Mouse (Mus musculus): ENCODE results near the gene Met.

The Met gene

GRCm38 (mm10) chr6:17492062-17492461 is 28.5 kb downstream of the Met start:
- no peak for DNase-seq (ENCODE audit: low read depth)

DNA sequence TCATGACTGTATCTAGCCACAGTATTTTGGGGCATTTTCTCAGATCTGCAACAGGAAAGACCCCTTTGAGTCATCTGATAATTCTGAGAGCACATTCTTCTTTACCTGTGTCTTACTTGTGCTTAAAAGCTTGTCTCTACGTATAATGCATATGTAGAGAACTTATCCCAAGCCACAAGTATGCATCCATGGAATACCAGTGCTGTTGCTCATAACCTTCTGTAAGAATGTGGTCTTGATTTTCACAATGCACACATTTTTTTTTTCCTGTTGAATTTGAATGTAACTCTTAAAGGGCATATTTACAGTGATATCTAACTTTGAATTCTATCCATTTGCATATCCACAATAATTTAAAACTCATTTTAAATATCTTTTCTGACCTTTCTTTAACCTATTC is 31.8 kb downstream of the Met start:
- no peak for DNase-seq (ENCODE audit: low read depth)

DNA sequence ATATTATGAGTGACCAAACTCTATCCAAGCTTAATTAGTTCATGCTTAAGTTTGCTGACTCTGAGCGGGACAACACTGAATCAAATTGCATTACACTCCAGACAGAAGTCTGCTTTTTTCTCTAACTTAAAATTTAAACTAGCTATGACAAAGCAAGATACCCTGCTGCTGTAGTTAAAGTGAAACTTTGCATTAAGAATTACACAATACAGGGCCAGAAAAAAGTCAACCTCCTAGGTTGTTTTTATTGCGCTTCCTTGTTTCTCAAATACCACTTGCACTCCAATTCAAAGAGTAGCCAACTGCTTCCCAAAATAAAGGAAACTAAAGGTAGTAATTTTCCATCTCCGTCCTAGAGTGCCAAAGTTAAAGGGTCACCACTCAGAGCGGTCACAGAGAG is 33.8 kb downstream of the Met start:
- DNase-seq (ENCODE audit: low read depth) = no peak

- no peak for DNase-seq (ENCODE audit: low read depth)
Observed at GRCm38 (mm10) chr6:17498801-17499200, 35.2 kb downstream of the Met start.

- no peak for DNase-seq (ENCODE audit: low read depth)
Observed at GRCm38 (mm10) chr6:17501440-17501839, 37.8 kb downstream of the Met start.

DNA sequence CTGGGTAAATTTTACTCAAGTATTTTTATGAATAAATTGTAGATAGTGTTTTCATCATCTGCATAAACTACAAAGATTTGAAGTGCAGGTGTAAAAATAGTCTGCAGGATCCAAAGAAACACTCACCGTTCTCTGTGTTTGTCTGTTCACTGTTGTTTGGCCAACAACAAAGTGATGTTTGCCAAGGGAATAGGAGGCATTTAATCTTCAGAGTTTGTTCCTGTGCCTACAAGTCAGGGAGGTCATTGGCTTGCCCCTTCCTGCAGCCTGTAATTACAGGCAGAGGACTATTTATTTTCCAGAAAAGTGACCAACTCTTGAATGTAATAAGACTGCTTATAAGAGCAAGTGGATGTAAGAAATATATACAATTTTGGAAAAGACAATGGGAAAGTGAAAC is 38.7 kb downstream of the Met start:
- DNase-seq (ENCODE audit: low read depth) = no peak

GRCm38 (mm10) chr6:17503724-17504123 is 40.1 kb downstream of the Met start:
- DNase-seq (ENCODE audit: low read depth) = no peak

GRCm38 (mm10) chr6:17505530-17505929 is 41.9 kb downstream of the Met start:
- no peak for DNase-seq (ENCODE audit: low read depth)

DNA sequence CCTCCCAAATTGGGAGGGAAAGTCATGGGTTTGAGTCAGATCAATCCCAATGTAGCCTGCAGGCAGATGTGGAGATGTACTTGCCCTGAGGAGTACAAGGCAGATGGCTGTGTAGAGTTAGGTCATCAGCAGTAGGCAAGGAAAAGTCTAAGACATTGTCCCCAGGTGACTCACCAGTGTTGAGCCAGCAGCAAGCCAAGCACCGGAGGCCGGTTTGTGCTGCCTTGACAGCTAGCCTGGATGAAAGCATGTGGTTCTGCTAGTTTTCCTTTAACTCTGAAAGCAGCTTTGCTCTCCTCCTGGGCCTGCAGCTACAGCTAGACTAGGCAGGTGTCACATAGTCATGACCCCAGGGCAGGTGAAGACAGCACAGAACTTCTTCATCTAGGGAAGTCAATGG is 43.2 kb downstream of the Met start:
- DNase-seq (ENCODE audit: low read depth) = no peak

GRCm38 (mm10) chr6:17508184-17508583 is 44.6 kb downstream of the Met start:
- no peak for DNase-seq (ENCODE audit: low read depth)

DNA sequence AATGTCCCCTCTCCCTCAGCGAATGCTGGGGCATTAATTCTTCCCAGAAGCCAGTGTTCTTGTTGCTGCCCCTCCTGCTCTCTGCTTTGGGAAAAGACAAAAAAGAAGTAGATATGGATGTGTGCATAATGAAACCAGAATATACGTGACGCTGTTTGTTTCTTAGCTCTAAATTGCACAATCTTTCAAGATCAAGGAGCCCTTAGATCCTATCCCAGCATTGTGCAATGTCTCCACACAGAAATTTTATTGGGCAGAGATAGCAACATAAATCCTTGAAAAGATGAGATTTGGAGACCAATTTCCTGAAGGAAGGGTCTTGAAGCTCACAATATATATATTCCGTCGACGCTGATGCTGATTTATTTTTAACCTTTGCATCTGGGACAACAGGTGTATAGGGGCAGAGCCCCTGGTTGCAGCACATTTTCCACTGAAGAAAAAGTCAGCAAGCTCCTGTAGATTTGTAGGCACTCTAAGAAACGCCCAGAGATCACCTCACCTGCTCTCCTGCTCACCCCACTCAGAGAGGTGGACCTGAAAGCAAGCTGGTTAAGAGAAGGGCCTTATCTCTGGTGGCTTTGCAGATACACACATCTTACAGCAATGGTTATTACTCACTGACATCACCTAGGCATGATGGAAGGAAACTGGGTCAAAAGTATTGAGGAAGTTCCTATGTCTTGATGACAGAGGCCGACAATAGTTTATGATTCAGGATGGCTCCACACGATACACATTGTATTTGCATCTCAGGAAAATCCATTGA is 45.2 kb downstream of the Met start:
- no peak for DNase-seq (ENCODE audit: low read depth)

DNA sequence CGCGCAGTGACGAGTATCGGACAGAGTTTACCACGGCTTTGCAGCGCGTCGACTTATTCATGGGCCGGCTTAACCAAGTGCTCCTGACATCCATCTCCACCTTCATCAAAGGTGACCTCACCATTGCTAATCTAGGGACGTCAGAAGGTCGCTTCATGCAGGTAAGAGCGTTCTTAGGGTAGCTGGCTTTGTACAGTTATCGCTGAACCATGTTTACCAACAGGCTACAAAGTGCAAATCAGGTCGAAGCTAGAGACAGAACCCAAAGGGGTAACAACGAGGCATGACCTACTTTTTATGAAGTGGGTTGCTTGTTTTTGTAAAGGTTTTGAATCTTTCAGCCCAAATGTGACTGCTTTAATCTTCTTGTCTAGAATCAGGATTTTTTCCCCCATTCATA is 49.8 kb downstream of the Met start:
- DNase-seq (ENCODE audit: low read depth) = no peak

GRCm38 (mm10) chr6:17515775-17516460 is 52.3 kb downstream of the Met start:
- no peak for DNase-seq (ENCODE audit: low read depth)

DNA sequence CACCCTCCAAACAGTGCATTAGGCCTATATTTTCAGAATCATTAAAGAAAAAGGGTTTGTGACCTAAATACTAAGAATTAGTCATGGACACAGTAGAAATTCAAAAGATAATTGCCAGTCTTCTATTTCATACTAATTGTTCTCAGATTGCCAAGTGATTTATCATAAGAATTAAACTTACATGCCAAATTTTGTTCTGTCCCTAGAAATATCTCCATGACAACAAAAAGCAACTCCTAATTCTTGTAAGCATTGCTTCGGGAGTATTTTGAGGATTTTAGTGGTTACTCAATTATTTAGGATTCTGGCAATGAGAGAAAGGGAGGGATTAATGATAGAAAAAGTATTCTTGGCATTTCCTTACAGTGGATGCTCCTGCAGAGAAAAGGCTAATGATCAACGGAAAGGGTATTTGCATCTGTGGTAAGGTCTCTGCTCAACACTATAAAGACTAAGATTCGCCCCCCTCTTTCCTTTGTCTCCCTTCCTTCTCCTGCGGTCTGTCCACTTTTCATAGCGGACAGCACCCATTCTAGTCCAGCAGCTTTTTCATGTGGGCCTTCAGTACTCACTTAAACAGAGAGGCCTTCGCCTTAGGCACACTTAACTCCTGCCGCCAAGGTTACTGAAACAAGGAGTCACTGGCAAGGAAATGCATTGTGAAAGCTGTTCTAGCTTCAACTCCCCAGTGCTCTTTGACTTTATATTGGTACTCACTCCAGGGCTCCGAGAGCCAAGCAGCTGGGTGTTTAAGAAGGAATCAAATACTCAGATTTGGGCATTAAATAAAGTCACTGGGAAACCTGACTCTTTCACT is 58.5 kb downstream of the Met start:
- DNase-seq (ENCODE audit: low read depth) = no peak

GRCm38 (mm10) chr6:17522917-17523316 is 59.3 kb downstream of the Met start:
- no peak for DNase-seq (ENCODE audit: low read depth)

DNA sequence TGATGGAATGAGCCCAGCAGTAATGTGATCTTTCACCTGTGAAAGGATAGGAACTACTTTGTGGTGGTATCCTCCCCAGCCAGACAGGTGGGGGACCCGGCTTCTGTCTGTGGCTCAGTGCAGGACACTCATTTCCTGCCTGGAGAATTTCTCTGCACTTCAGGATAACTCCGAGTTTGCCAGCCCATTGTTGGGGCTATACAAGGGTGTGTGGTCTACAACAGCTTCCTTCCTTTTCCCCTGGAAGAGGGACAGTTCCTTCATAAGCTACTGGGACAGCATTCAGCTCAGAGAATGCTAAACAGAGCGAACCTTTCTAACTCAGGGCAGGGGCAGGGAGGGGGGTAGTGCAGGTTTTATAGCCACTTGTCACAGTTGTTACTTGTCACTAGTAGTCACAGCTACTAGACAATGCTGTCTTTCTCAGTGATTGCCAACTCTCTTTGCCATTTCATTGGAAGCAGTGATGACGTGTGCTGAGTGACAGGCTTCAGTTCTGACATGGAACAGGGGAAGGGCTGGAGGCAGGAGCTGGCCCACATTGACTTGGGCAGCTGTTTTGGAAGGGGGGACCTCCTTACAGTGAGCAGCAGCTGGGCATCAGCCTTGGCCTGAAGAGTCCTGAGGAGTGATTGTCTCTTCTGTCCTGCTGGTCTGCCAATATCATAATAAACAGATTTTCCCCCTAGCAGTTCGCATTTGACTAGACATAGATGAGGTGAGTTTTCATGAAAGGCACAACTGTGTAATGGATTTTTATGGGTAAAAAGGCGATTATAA is 66.1 kb downstream of the Met start:
- no peak for DNase-seq (ENCODE audit: low read depth)

- no peak for DNase-seq (ENCODE audit: low read depth)
Observed at GRCm38 (mm10) chr6:17541615-17542014, 78.0 kb downstream of the Met start.

DNA sequence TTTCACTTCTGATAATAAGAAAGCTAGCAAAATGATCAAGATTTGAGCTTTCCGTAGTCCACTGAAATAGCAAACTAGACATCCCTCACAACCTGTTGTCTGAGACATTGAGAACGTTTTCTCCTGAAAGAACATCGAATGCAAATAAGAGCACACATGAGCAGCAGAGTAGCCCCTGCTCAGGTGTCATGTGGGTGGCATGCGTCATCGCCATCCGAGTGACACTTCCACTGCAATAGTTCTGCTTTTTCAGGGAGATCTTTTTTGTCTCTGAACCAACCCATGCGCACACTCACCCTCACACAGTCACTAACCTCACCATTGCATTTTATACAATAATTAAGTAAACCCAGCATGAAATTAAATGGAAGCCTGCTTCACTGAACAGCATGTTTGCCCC is 78.8 kb downstream of the Met start:
- DNase-seq (ENCODE audit: low read depth) = no peak

DNA sequence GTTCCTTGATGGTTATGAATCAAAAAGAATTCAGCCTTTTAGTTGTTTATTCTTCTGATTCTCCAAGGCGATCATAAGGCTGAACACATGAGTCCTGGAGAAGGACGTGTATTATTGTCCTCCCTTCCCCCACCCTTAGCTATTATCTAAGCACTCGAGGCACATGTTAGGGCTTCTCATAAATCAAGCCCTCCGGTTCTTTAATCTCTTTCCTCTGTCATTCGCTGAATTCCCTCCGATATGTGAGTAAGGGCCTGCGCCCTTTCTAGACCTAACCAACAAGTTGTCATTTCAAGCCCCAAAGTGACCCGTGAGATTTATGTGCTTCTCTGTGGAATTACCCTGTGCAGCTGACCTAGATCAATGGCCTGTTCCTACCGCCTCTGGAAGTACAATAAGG is 81.9 kb downstream of the Met start:
- DNase-seq (ENCODE audit: low read depth) = no peak

- no peak for DNase-seq (ENCODE audit: low read depth)
Observed at GRCm38 (mm10) chr6:17546341-17546740, 82.7 kb downstream of the Met start.

DNA sequence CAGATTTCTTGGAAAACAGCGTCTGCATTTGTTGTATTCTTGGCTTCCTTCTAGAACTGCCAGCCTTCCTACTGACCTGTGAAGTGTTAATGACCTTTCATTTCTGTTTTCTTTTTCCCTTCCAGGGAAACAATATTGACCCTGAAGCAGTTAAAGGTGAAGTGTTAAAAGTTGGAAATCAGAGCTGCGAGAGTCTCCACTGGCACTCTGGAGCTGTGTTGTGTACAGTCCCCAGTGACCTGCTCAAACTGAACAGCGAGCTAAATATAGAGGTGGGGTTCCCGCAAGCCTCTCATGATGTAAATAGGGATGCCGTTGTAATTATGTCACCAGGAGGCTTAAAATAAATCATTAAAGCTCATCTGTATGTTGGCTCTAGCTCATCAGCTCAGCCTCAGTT is 83.2 kb downstream of the Met start:
- no peak for DNase-seq (ENCODE audit: low read depth)

DNA sequence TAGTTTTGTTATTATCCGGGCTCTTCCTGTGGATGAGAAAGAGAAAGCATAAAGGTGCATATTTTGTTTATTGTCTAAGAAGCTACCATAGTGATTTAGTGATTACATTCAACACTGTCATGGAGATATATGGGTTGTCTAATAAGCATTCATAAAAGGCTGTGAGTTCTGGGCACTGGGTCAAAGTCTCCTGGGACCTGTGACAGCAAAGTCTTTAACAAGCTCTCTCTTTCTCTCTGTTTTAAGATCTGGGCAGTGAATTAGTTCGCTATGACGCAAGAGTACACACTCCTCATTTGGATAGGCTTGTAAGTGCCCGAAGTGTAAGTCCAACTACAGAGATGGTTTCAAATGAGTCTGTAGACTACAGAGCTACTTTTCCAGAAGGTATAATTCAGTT is 85.2 kb downstream of the Met start:
- no peak for DNase-seq (ENCODE audit: low read depth)

All from c-Kit-positive CD71-negative TER-119-negative erythroid progenitor cells, embryonic 14.5 days (primary cell).